Mouse (Mus musculus) liver, adult 2 months (tissue): ENCODE measurements around the gene Cstb. TPM values are rescaled to one million over a fixed set of nuclear protein-coding genes. Genes with fewer than 3 reads are reported as not detected.

Experiments used
- DNase-seq: peaks from one replicate; pipeline ENCODE4 v3.0.0-alpha.2; 2011; ENCODE audit warnings: low read depth, low spot score; ENCODE audit errors: extremely low read depth
- H3K27ac ChIP-seq: fragments of 200-500 bp; replicated peaks from 2 replicates; pipeline ENCODE4 v1.5.1; 2012; ENCODE audit warnings: low read depth, mild to moderate bottlenecking, control low read depth, inconsistent platforms, low read length; ENCODE audit not compliant: insufficient read depth
- H3K27me3 ChIP-seq: fragments of 200-500 bp; 2 replicates; pipeline ENCODE4 v1.6.1; 2012; ENCODE audit warnings: mild to moderate bottlenecking, moderate library complexity, low read length, inconsistent platforms; ENCODE audit not compliant: control insufficient read depth, insufficient read depth
- H3K36me3 ChIP-seq: fragments of 200-500 bp; 2 replicates; pipeline ENCODE4 v1.6.1; 2012; ENCODE audit warnings: low read length, inconsistent platforms; ENCODE audit not compliant: control insufficient read depth, insufficient read depth
- H3K4me1 ChIP-seq: fragments of 200-500 bp; 2 replicates; pipeline ENCODE4 v1.6.1; 2011; ENCODE audit warnings: low read length; ENCODE audit not compliant: control insufficient read depth, insufficient read depth
- H3K4me3 ChIP-seq: fragments of 200-500 bp; 2 replicates; pipeline ENCODE4 v1.5.1; 2011; ENCODE audit warnings: low read depth, mild to moderate bottlenecking, control low read depth, low read length, moderate library complexity; ENCODE audit not compliant: insufficient read depth
- H3K79me2 ChIP-seq: fragments of 200-500 bp; 2 replicates; pipeline ENCODE4 v1.6.1; 2012; ENCODE audit warnings: inconsistent platforms, mild to moderate bottlenecking, low read length, moderate library complexity; ENCODE audit not compliant: control insufficient read depth, insufficient read depth
- H3K9ac ChIP-seq: fragments of 200-500 bp; 2 replicates; pipeline ENCODE4 v1.6.1; 2012; ENCODE audit warnings: low read depth, mild to moderate bottlenecking, control low read depth, inconsistent platforms, low read length
- CTCF ChIP-seq: fragments of 200-500 bp; IDR thresholded peaks from 2 replicates; pipeline ENCODE4 v1.5.1; 2011; ENCODE audit warnings: low read depth, low read length, control low read depth
- POLR2A ChIP-seq: fragments of 200-500 bp; IDR thresholded peaks from 2 replicates; pipeline ENCODE4 v1.6.1; 2011; ENCODE audit warnings: low read length, control low read depth; ENCODE audit not compliant: insufficient read depth; ENCODE audit errors: extremely low read depth
- WGBS: fragments of 180-500 bp; shearing (Covaris S2); methylation state at CpG from one replicate; pipeline ENCODE4 v1.1.7; 2018; 5-methylcytosine and 5-hydroxymethylcytosine counted together
- polyA plus RNA-seq: library from polyadenylated mRNA; depleted of rRNA; stranded (reverse); fragments of >200 nt; gene quantifications from 2 replicates; pipeline ENCODE4 v1.2.3, GENCODE M21; 2012
- total RNA-seq: library from RNA; depleted of rRNA; stranded (reverse); fragments of >200 nt; gene quantifications from 2 replicates; pipeline ENCODE4 v1.2.3, GENCODE M21; 2014

The Cstb gene
- total and polyA plus RNA-seq, 2 experiments = 47.5 to 60.8 TPM

- WGBS = 98% methylated on average over 3 of the region's 3 CpGs
- Histone ChIP-seq H3K4me1 (no peaks in the 10 kb centered on the region), H3K27me3 (no peaks in the 10 kb centered on the region), H3K36me3 (peaks cover 26% of the 10 kb centered on the region; the same call in 1 of the 2 replicates), H3K27ac (no peak overlapping the region), H3K79me2 (no peaks in the 10 kb centered on the region), H3K4me3 (no peak overlapping the region), H3K9ac (no peak overlapping the region)
- no peak for DNase-seq
- TF ChIP-seq POLR2A = no peak
- TF ChIP-seq CTCF = no peak
Measured at GRCm38 (mm10) chr10:78446195-78446594, 20.7 kb downstream of the Cstb start.

- no peaks in the 10 kb centered on the region for H3K27me3 ChIP-seq
- peak; percentile 71 for DNase-seq
- no peak overlapping the region for H3K4me3 ChIP-seq
- no peaks in the 10 kb centered on the region for H3K4me1 ChIP-seq
- no peak for TF ChIP-seq CTCF
- no peak for TF ChIP-seq POLR2A
- H3K27ac ChIP-seq = no peak overlapping the region
- no peak overlapping the region for H3K9ac ChIP-seq
- peaks cover 26% of the 10 kb centered on the region; the same call in 1 of the 2 replicates for H3K36me3 ChIP-seq
- WGBS = 64% methylated on average over 3 of the region's 3 CpGs
- no peaks in the 10 kb centered on the region for H3K79me2 ChIP-seq
Measured at GRCm38 (mm10) chr10:78447396-78447795, 21.9 kb downstream of the Cstb start.

- Histone ChIP-seq H3K4me1 (peaks cover 14% of the 10 kb centered on the region), H3K36me3 (peaks cover 24% of the 10 kb centered on the region; the same call in 1 of the 2 replicates), H3K4me3 (no peak overlapping the region), H3K27me3 (no peaks in the 10 kb centered on the region), H3K9ac (no peak overlapping the region), H3K27ac (no peak overlapping the region), H3K79me2 (peaks cover 8% of the 10 kb centered on the region; the same call in 1 of the 2 replicates)
- 93% methylated on average over 5 of the region's 5 CpGs for whole genome bisulfite sequencing
- TF ChIP-seq POLR2A = no peak
- TF ChIP-seq CTCF = no peak
- DNase-seq = no peak
Measured at GRCm38 (mm10) chr10:78450761-78451160, 25.3 kb downstream of the Cstb start.

- Histone ChIP-seq H3K27ac (no peak overlapping the region), H3K9ac (no peak overlapping the region), H3K27me3 (no peaks in the 10 kb centered on the region), H3K36me3 (peaks cover 22% of the 10 kb centered on the region; the same call in 1 of the 2 replicates), H3K79me2 (peaks cover 8% of the 10 kb centered on the region; the same call in 1 of the 2 replicates), H3K4me3 (no peak overlapping the region), H3K4me1 (peaks cover 25% of the 10 kb centered on the region)
- WGBS = 52% methylated on average over 4 of the region's 4 CpGs
- DNase-seq = peak; percentile 56
- TF ChIP-seq CTCF (no peak), POLR2A (no peak)
Measured at GRCm38 (mm10) chr10:78452641-78453040, 27.2 kb downstream of the Cstb start.

- TF ChIP-seq POLR2A (no peak), CTCF (no peak)
- no peaks in the 10 kb centered on the region for H3K27me3 ChIP-seq
- H3K79me2 ChIP-seq = peaks cover 12% of the 10 kb centered on the region; the same call in 1 of the 2 replicates
- H3K4me1 ChIP-seq = peaks cover 45% of the 10 kb centered on the region
- H3K4me3 ChIP-seq = no peak overlapping the region
- H3K36me3 ChIP-seq = no peaks in the 10 kb centered on the region
- DNase-seq = peak; percentile 73
- H3K9ac ChIP-seq = no peak overlapping the region
- peak overlapping the region; percentile 61 for H3K27ac ChIP-seq
- 25% methylated on average over 13 of the region's 13 CpGs for WGBS
Measured at GRCm38 (mm10) chr10:78456696-78457095, 31.2 kb downstream of the Cstb start.

- 16% methylated on average over 10 of the region's 10 CpGs for WGBS
- H3K27me3 ChIP-seq = no peaks in the 10 kb centered on the region
- H3K4me1 ChIP-seq = peaks cover 47% of the 10 kb centered on the region
- peaks cover 22% of the 10 kb centered on the region; the same call in 1 of the 2 replicates for H3K79me2 ChIP-seq
- H3K36me3 ChIP-seq = no peaks in the 10 kb centered on the region
- peak overlapping the region; percentile 16; the same call in 1 of the 2 replicates for H3K9ac ChIP-seq
- peak overlapping the region; percentile 61 for H3K27ac ChIP-seq
- peak; percentile 61 for DNase-seq
- H3K4me3 ChIP-seq = no peak overlapping the region
- TF ChIP-seq POLR2A = no peak
- TF ChIP-seq CTCF = 0 out of 2 replicates have a peak, but pooled peaks have one; percentile 9
Measured at GRCm38 (mm10) chr10:78457495-78458347, 32.3 kb downstream of the Cstb start.
